Mouse (Mus musculus): ENCODE results near the gene Vps25. TPM values are rescaled to one million over a fixed set of nuclear protein-coding genes. Genes with fewer than 3 reads are reported as not detected.
A peak's percentile ranks its signal among the peaks of the same experiment; 100 is the strongest.

The Vps25 gene
- total RNA-seq, 1 experiment, result 105 TPM

GRCm38 (mm10) chr11:101245855-101246701 lies 7.4 kb upstream of the Vps25 start, which contains the start of gene Ramp2:
TSS of gene Ramp2 (plus strand) at chr11:101246028.
- no peak within 1 kb of the TSS for H3K27ac ChIP-seq (ENCODE audit: insufficient read depth, low read depth, low read length, poor library complexity, severe bottlenecking)
- no peak for DNase-seq (ENCODE audit: low read depth, low spot score)
- in situ Hi-C loops (cut with MboI; ENCODE audit: low sequenced_read_pairs in 2 of 2, unreplicated experiment in 2 of 2), result no loop called here
- H3K9me3 ChIP-seq (ENCODE audit: control insufficient read depth, insufficient read depth, low read depth, low read length), result no peaks in the 10 kb centered on the region
- H3K4me1 ChIP-seq (ENCODE audit: control insufficient read depth in 2 of 2, insufficient read depth in 2 of 2, low read length in 2 of 2, poor library complexity in 1 of 2), result peaks cover 0 to 15% of the 10 kb centered on the region in 2 experiments; a peak in 1 of 4 replicates
- peak within 1 kb of the TSS; percentile 55 to 57 for H3K4me3 ChIP-seq (ENCODE audit: insufficient read depth in 1 of 2, low read depth in 1 of 2, low read length in 2 of 2, poor library complexity in 1 of 2, severe bottlenecking in 1 of 2)
- peak within 1 kb of the TSS; percentile 29 for H3K9ac ChIP-seq (ENCODE audit: insufficient read depth, low read depth, low read length, poor library complexity, severe bottlenecking)
- H3K36me3 ChIP-seq (ENCODE audit: control insufficient read depth, insufficient read depth, low read length, poor library complexity, severe bottlenecking), result no peaks in the 10 kb centered on the region
- no peak for TF ChIP-seq ZC3H11A (IDR thresholded peaks at IDR 0.05; ENCODE audit: borderline replicate concordance, low read depth, low read length)
- TF ChIP-seq ZNF384 (IDR thresholded peaks at IDR 0.05; ENCODE audit: low read depth, low read length), result no peak
- TF ChIP-seq HCFC1 (IDR thresholded peaks at IDR 0.05; ENCODE audit: borderline replicate concordance, insufficient read depth, low read length), result no peak
- TF ChIP-seq MAFK (IDR thresholded peaks at IDR 0.05; ENCODE audit: insufficient read depth, low read depth, low read length), result no peak

- no peak for DNase-seq (ENCODE audit: low read depth, low spot score)
- in situ Hi-C loops (cut with MboI; ENCODE audit: low sequenced_read_pairs in 2 of 2, unreplicated experiment in 2 of 2), result no loop called here
- Histone ChIP-seq H3K4me1 (ENCODE audit: control insufficient read depth in 2 of 2, insufficient read depth in 2 of 2, low read length in 2 of 2, poor library complexity in 1 of 2) (peaks cover 0 to 15% of the 10 kb centered on the region in 2 experiments; a peak in 1 of 4 replicates), H3K27ac (ENCODE audit: insufficient read depth, low read depth, low read length, poor library complexity, severe bottlenecking) (no peak overlapping the region), H3K9me3 (ENCODE audit: control insufficient read depth, insufficient read depth, low read depth, low read length) (no peaks in the 10 kb centered on the region), H3K4me3 (ENCODE audit: insufficient read depth in 1 of 2, low read depth in 1 of 2, low read length in 2 of 2, poor library complexity in 1 of 2, severe bottlenecking in 1 of 2) (peak overlapping the region; percentile 55 to 57), H3K9ac (ENCODE audit: insufficient read depth, low read depth, low read length, poor library complexity, severe bottlenecking) (peak overlapping the region; percentile 29), H3K36me3 (ENCODE audit: control insufficient read depth, insufficient read depth, low read length, poor library complexity, severe bottlenecking) (no peaks in the 10 kb centered on the region)
- TF ChIP-seq ZC3H11A (IDR thresholded peaks at IDR 0.05; ENCODE audit: borderline replicate concordance, low read depth, low read length), result no peak
Observed at GRCm38 (mm10) chr11:101246702-101247012, 6.8 kb upstream of the Vps25 start.

GRCm38 (mm10) chr11:101247521-101248030 lies 5.9 kb upstream of the Vps25 start:
- no peaks in the 10 kb centered on the region for H3K9me3 ChIP-seq (ENCODE audit: control insufficient read depth, insufficient read depth, low read depth, low read length)
- H3K9ac ChIP-seq (ENCODE audit: insufficient read depth, low read depth, low read length, poor library complexity, severe bottlenecking), result no peak overlapping the region
- no peak overlapping the region for H3K27ac ChIP-seq (ENCODE audit: insufficient read depth, low read depth, low read length, poor library complexity, severe bottlenecking)
- TF ChIP-seq ZNF384 (IDR thresholded peaks at IDR 0.05; ENCODE audit: low read depth, low read length), result no peak
- no peak for TF ChIP-seq HCFC1 (IDR thresholded peaks at IDR 0.05; ENCODE audit: borderline replicate concordance, insufficient read depth, low read length)
- no peak for TF ChIP-seq MAFK (IDR thresholded peaks at IDR 0.05; ENCODE audit: insufficient read depth, low read depth, low read length)
- no peak for TF ChIP-seq CHD2 (IDR thresholded peaks at IDR 0.05; ENCODE audit: low read depth, low read length)
- TF ChIP-seq ZC3H11A (IDR thresholded peaks at IDR 0.05; ENCODE audit: borderline replicate concordance, low read depth, low read length), result no peak
- H3K4me3 ChIP-seq (ENCODE audit: insufficient read depth in 1 of 2, low read depth in 1 of 2, low read length in 2 of 2, poor library complexity in 1 of 2, severe bottlenecking in 1 of 2), result no peak overlapping the region
- no peaks in the 10 kb centered on the region for H3K36me3 ChIP-seq (ENCODE audit: control insufficient read depth, insufficient read depth, low read length, poor library complexity, severe bottlenecking)
- H3K4me1 ChIP-seq (ENCODE audit: control insufficient read depth in 2 of 2, insufficient read depth in 2 of 2, low read length in 2 of 2, poor library complexity in 1 of 2), result peaks cover 0 to 15% of the 10 kb centered on the region in 2 experiments; a peak in 1 of 4 replicates
- DNase-seq (ENCODE audit: low read depth, low spot score), result no peak
- in situ Hi-C loops (cut with MboI; ENCODE audit: low sequenced_read_pairs in 2 of 2, unreplicated experiment in 2 of 2), result no loop called here

DNA sequence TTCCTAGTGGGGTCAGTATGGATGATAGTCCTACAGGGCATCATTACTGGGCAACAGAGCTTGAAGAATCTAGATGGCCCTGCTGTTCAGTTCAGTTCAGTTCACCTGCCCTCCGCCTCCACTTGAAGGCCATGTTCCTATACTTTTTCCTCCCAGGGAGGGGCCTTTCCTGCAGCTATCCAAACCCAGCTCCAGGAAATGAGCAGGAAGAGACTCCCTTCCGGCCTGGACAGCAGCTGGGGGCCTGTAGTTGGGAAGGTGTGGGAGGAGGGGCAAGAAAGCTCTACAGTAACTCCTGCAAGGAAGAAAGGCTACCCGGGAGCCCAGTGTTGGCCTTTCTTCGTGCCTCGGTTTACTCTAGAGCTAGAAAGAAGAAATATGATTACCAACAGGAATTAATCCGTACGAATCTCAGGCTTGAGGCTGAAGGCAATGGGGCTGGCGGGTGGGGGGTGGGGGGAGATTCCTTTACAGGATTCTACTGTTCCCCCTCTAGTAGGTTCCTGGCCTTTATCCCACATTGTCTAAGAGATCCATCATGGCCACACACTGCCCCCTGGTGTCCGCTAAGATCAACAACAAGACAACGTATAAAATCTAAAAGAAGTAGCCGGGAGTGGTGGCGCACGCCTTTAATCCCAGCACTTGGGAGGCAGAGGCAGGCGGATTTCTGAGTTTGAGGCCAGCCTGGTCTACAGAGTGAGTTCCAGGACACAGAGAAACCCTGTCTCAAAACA lies 5.1 kb upstream of the Vps25 start:
- Histone ChIP-seq H3K27ac (ENCODE audit: insufficient read depth, low read depth, low read length, poor library complexity, severe bottlenecking) (no peak overlapping the region), H3K9me3 (ENCODE audit: control insufficient read depth, insufficient read depth, low read depth, low read length) (no peaks in the 10 kb centered on the region), H3K9ac (ENCODE audit: insufficient read depth, low read depth, low read length, poor library complexity, severe bottlenecking) (no peak overlapping the region; the same call in 1 of the 2 replicates), H3K36me3 (ENCODE audit: control insufficient read depth, insufficient read depth, low read length, poor library complexity, severe bottlenecking) (no peaks in the 10 kb centered on the region), H3K4me1 (ENCODE audit: control insufficient read depth in 2 of 2, insufficient read depth in 2 of 2, low read length in 2 of 2, poor library complexity in 1 of 2) (peaks cover 0 to 15% of the 10 kb centered on the region in 2 experiments; a peak in 1 of 4 replicates), H3K4me3 (ENCODE audit: insufficient read depth in 1 of 2, low read depth in 1 of 2, low read length in 2 of 2, poor library complexity in 1 of 2, severe bottlenecking in 1 of 2) (no peak overlapping the region)
- in situ Hi-C loops (cut with MboI; ENCODE audit: low sequenced_read_pairs in 2 of 2, unreplicated experiment in 2 of 2), result no loop called here
- DNase-seq (ENCODE audit: low read depth, low spot score), result peak; percentile 88
- TF ChIP-seq ZC3H11A (IDR thresholded peaks at IDR 0.05; ENCODE audit: borderline replicate concordance, low read depth, low read length), result peak; percentile 86
- TF ChIP-seq ZNF384 (IDR thresholded peaks at IDR 0.05; ENCODE audit: low read depth, low read length), result no peak

Data from ES-E14 (cell line).